Mouse (Mus musculus) liver, embryonic 14.5 days (tissue): Measurements from ENCODE around the gene Susd5. TPM values are rescaled to one million over a fixed set of nuclear protein-coding genes. Genes with fewer than 3 reads are reported as not detected.
A peak's percentile ranks its signal among the peaks of the same experiment; 100 is the strongest.

Source experiments
- ATAC-seq: fragments of 200-750 bp; cut with Nextera tagmentation; 2 replicates; pipeline ENCODE4 v1.8.0; 2017; ENCODE audit warnings: moderate number of reproducible peaks, mild to moderate bottlenecking, moderate library complexity; ENCODE audit not compliant: insufficient read depth
- DNase-seq, 3 experiments: peaks; one replicate each; pipeline ENCODE4 v3.0.0-alpha.2; 2012 to 2013; ENCODE audit warnings: low read depth in 3 of 3, low spot score in 3 of 3
- H3K27ac ChIP-seq: fragments of 300-500 bp; sonication (generic); 2 replicates; pipeline ENCODE4 v1.5.1; 2014; ENCODE audit warnings: moderate library complexity, mild to moderate bottlenecking, control low read depth, inconsistent platforms
- H3K27me3 ChIP-seq: fragments of 300-500 bp; sonication (generic); 2 replicates; pipeline ENCODE4 v1.6.1; 2014; ENCODE audit warnings: mild to moderate bottlenecking, low read length, moderate library complexity; ENCODE audit not compliant: control insufficient read depth, insufficient read depth
- H3K36me3 ChIP-seq: fragments of 300-500 bp; sonication (generic); replicated peaks from 2 replicates; pipeline ENCODE4 v1.6.1; 2014; ENCODE audit warnings: low read depth; ENCODE audit not compliant: control insufficient read depth, insufficient read depth
- H3K4me1 ChIP-seq, 2 experiments: fragments of 200-500 bp in 1 of 2; fragments of 300-500 bp in 1 of 2; sonication (generic) in 1 of 2; replicated peaks; 2 replicates each; pipeline ENCODE4 v1.6.1; 2012 to 2014; ENCODE audit warnings: antibody characterized with exemption in 1 of 2, inconsistent platforms in 1 of 2, low read length in 1 of 2; ENCODE audit not compliant: control insufficient read depth in 2 of 2, insufficient read depth in 2 of 2
- H3K4me2 ChIP-seq: fragments of 300-500 bp; sonication (generic); 2 replicates; pipeline ENCODE4 v1.6.1; 2014; ENCODE audit warnings: low read depth, mild to moderate bottlenecking, control low read depth, moderate library complexity
- H3K4me3 ChIP-seq, 2 experiments: fragments of 200-500 bp in 1 of 2; fragments of 300-500 bp in 1 of 2; sonication (generic) in 1 of 2; 2 replicates each; pipeline ENCODE4 v1.5.1; 2012 to 2014; ENCODE audit warnings: low read depth in 2 of 2, low read length in 2 of 2, mild to moderate bottlenecking in 2 of 2, control low read depth in 1 of 2, inconsistent platforms in 1 of 2, moderate library complexity in 1 of 2; ENCODE audit not compliant: insufficient read depth in 1 of 2
- H3K9ac ChIP-seq: fragments of 300-500 bp; sonication (generic); replicated peaks from 2 replicates; pipeline ENCODE4 v1.6.1; 2014; ENCODE audit warnings: mild to moderate bottlenecking, control low read depth, moderate library complexity
- H3K9me3 ChIP-seq: fragments of 300-500 bp; sonication (generic); 2 replicates; pipeline ENCODE4 v1.6.1; 2016; ENCODE audit warnings: low read length, mixed read lengths; ENCODE audit not compliant: control insufficient read depth
- CTCF ChIP-seq: IDR thresholded peaks from 2 replicates; pipeline ENCODE4 v1.5.1; 2016; ENCODE audit warnings: antibody characterized with exemption, low read depth, control low read depth
- EP300 ChIP-seq: IDR thresholded peaks from 2 replicates; pipeline ENCODE4 v1.6.1; 2016; ENCODE audit warnings: antibody characterized with exemption, low read depth
- WGBS: fragments of 180-500 bp; shearing (Covaris S2); extraction: QIAGEN DNeasy Blood & Tissue Kit; methylation state at CpG from one replicate; pipeline ENCODE4 v1.1.7; 2014; ENCODE audit not compliant: insufficient replicate concordance; 5-methylcytosine and 5-hydroxymethylcytosine counted together
- polyA plus RNA-seq, 2 experiments: library from polyadenylated mRNA; depleted of rRNA in 1 of 2; stranded (reverse) in 1 of 2; unstranded in 1 of 2; fragments of >200 nt; fragmentation: Nextera tagmentation in 1 of 2; extraction: Ambion mirVana in 1 of 2; gene quantifications; 2 replicates each; pipeline versions ENCODE4 v1.2.1 to v1.2.3; 2012 to 2014

The Susd5 gene
- polyA plus RNA-seq, 2 experiments, result 0.01 TPM; not detected in 1

GRCm38 (mm10) chr9:114025846-114026245 is 31.1 kb upstream of the Susd5 start:
- Histone ChIP-seq H3K9me3 (no peaks in the 10 kb centered on the region), H3K36me3 (no peaks in the 10 kb centered on the region), H3K9ac (no peak overlapping the region; the same call in 1 of the 2 replicates), H3K27ac (no peak overlapping the region), H3K4me2 (peak overlapping the region; percentile 73), H3K27me3 (peaks cover 15% of the 10 kb centered on the region), H3K4me3 (peak overlapping the region; percentile 53 to 65), H3K4me1 (peaks cover 0 to 6% of the 10 kb centered on the region in 2 experiments; a peak in 1 of 4 replicates)
- TF ChIP-seq EP300, result no peak
- no peak for TF ChIP-seq CTCF
- WGBS, result 18% methylated on average over 8 of the region's 8 CpGs
- ATAC-seq (no peak), DNase-seq (no peak)

- no peak overlapping the region for H3K27ac ChIP-seq
- H3K36me3 ChIP-seq, result no peaks in the 10 kb centered on the region
- under 1% methylated on average over 52 of the region's 52 CpGs for WGBS
- H3K27me3 ChIP-seq, result peaks cover 15% of the 10 kb centered on the region
- no peak overlapping the region; the same call in 1 of the 2 replicates for H3K9ac ChIP-seq
- no peaks in the 10 kb centered on the region for H3K9me3 ChIP-seq
- H3K4me1 ChIP-seq, result peaks cover 0 to 6% of the 10 kb centered on the region in 2 experiments; a peak in 1 of 4 replicates
- peak overlapping the region; percentile 53 to 65 for H3K4me3 ChIP-seq
- TF ChIP-seq EP300, result no peak
- TF ChIP-seq CTCF, result no peak
- DNase-seq, result peak; percentile 59 to 69 (median 64)
- peak overlapping the region; percentile 73 for H3K4me2 ChIP-seq
- peak; percentile 89 for ATAC-seq
Measured at GRCm38 (mm10) chr9:114026261-114026934, 30.5 kb upstream of the Susd5 start.

- Histone ChIP-seq H3K27ac (no peak overlapping the region), H3K4me3 (no peak overlapping the region), H3K36me3 (no peaks in the 10 kb centered on the region), H3K9ac (no peak overlapping the region), H3K4me2 (no peak overlapping the region), H3K27me3 (no peaks in the 10 kb centered on the region), H3K4me1 (no peaks in the 10 kb centered on the region), H3K9me3 (no peaks in the 10 kb centered on the region)
- no peak for ATAC-seq
- DNase-seq, result no peak
- no peak for TF ChIP-seq CTCF
- TF ChIP-seq EP300, result no peak
- 64% methylated on average over 4 of the region's 4 CpGs for WGBS
Measured at GRCm38 (mm10) chr9:114040945-114041344, 16.0 kb upstream of the Susd5 start.

GRCm38 (mm10) chr9:114042490-114042889 is 14.4 kb upstream of the Susd5 start:
- DNase-seq, result no peak
- ATAC-seq, result no peak
- Histone ChIP-seq H3K9ac (no peak overlapping the region), H3K4me2 (no peak overlapping the region), H3K36me3 (no peaks in the 10 kb centered on the region), H3K27ac (no peak overlapping the region), H3K4me1 (no peaks in the 10 kb centered on the region), H3K9me3 (no peaks in the 10 kb centered on the region), H3K27me3 (no peaks in the 10 kb centered on the region), H3K4me3 (no peak overlapping the region)
- TF ChIP-seq CTCF, result no peak
- no peak for TF ChIP-seq EP300
- 56% methylated on average over 6 of the region's 6 CpGs for WGBS

GRCm38 (mm10) chr9:114044446-114044845 is 12.5 kb upstream of the Susd5 start:
- DNase-seq (peak; percentile 9 to 16 (median 11)), ATAC-seq (no peak)
- H3K27me3 ChIP-seq, result no peaks in the 10 kb centered on the region
- no peaks in the 10 kb centered on the region for H3K4me1 ChIP-seq
- no peaks in the 10 kb centered on the region for H3K36me3 ChIP-seq
- WGBS, result 40% methylated on average over 3 of the region's 3 CpGs
- no peak for TF ChIP-seq EP300
- TF ChIP-seq CTCF, result peak; percentile 75
- no peaks in the 10 kb centered on the region for H3K9me3 ChIP-seq
- no peak overlapping the region for H3K4me2 ChIP-seq
- no peak overlapping the region for H3K9ac ChIP-seq
- H3K27ac ChIP-seq, result no peak overlapping the region
- H3K4me3 ChIP-seq, result no peak overlapping the region
